Mouse (Mus musculus) neural tube, embryonic 12.5 days (tissue): ENCODE measurements around the gene Tab2. TPM values are rescaled to one million over a fixed set of nuclear protein-coding genes. Genes with fewer than 3 reads are reported as not detected.
A peak's percentile ranks its signal among the peaks of the same experiment; 100 is the strongest.
"Not testable (repeated sequence)": the region's sequence is repeated elsewhere in the genome, so short reads cannot be mapped to it uniquely, and the experiment has no call there.

Experiments
- ATAC-seq: fragments of 200-750 bp; cut with Nextera tagmentation; 2 replicates; pipeline ENCODE4 v1.8.0; 2017; ENCODE audit warnings: low read depth, mild to moderate bottlenecking, moderate TSS enrichment, moderate library complexity; ENCODE audit not compliant: low FRiP score
- H3K27ac ChIP-seq: fragments of 300-500 bp; sonication (generic); 2 replicates; pipeline ENCODE4 v1.5.1; 2016
- H3K27me3 ChIP-seq: fragments of 300-500 bp; sonication (generic); replicated peaks from 2 replicates; pipeline ENCODE4 v1.6.1; 2016; ENCODE audit warnings: mild to moderate bottlenecking
- H3K36me3 ChIP-seq: fragments of 300-500 bp; sonication (generic); 2 replicates; pipeline ENCODE4 v1.6.1; 2016; ENCODE audit warnings: mild to moderate bottlenecking
- H3K4me1 ChIP-seq: fragments of 300-500 bp; sonication (generic); 2 replicates; pipeline ENCODE4 v1.6.1; 2016
- H3K4me2 ChIP-seq: fragments of 300-500 bp; sonication (generic); replicated peaks from 2 replicates; pipeline ENCODE4 v1.6.1; 2016; ENCODE audit warnings: mild to moderate bottlenecking
- H3K4me3 ChIP-seq: fragments of 300-500 bp; sonication (generic); 2 replicates; pipeline ENCODE4 v1.5.1; 2016
- H3K9ac ChIP-seq: fragments of 300-500 bp; sonication (generic); 2 replicates; pipeline ENCODE4 v1.6.1; 2016; ENCODE audit warnings: mild to moderate bottlenecking
- H3K9me3 ChIP-seq: fragments of 300-500 bp; sonication (generic); 2 replicates; pipeline ENCODE4 v1.6.1; 2016; ENCODE audit warnings: mild to moderate bottlenecking
- WGBS: fragments of 180-500 bp; shearing (Covaris S2); methylation state at CpG from one replicate; pipeline ENCODE4 v1.1.7; 2016; 5-methylcytosine and 5-hydroxymethylcytosine counted together
- polyA plus RNA-seq: library from polyadenylated mRNA; unstranded; fragments of >200 nt; fragmentation: Nextera tagmentation; extraction: Ambion mirVana; gene quantifications from 2 replicates; pipeline ENCODE4 v1.2.1, GENCODE M21; 2016

Gene Tab2
- polyA plus RNA-seq, 1 experiment from 2014 or later, result 19.4 TPM

DNA sequence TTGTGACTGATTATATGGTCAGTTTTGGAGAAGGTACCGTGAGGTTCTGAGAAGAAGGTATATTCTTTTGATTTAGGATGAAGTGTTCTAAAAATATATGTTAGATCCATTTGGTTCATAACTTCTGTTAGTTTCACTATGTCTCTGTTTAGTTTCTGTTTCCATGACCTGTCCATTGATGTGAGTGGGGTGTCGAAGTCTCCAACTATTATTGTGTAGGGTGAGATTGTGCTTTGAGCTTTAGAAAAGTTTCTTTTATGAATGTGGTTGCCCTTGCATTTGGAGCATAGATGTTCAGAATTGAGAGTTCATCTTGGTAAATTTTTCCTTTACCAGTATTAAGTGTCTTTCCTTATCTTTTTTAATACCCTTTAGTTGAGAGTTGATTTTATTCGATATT, 75.7 kb downstream of the Tab2 start:
- not testable (repeated sequence) for H3K9ac ChIP-seq, H3K27ac ChIP-seq, H3K4me1 ChIP-seq, H3K4me3 ChIP-seq, H3K4me2 ChIP-seq, ATAC-seq, H3K36me3 ChIP-seq, H3K9me3 ChIP-seq, H3K27me3 ChIP-seq
- WGBS, result 94% methylated on average over 3 of the region's 3 CpGs

DNA sequence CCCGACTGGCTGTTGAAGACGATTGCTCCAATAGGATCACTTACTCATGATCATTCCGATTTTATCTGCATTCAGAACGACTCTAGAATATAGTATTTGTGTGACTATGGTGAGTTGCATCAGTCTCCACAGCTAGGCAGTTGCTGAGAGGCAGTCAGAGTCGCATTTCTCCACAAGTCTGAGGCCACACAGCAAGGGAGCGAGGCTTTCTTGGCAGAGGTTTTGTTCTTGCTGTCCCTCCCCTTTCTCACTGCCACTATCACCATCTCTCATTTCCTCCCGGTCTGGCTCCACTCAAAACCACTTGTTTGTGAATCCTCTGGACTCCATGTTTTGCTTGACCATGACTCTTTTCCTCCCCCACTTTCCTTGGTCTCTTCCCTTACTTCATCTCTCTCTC, 81.8 kb downstream of the Tab2 start:
- Histone ChIP-seq H3K4me1 (no peaks in the 10 kb centered on the region), H3K4me3 (no peak overlapping the region), H3K36me3 (no peaks in the 10 kb centered on the region), H3K27ac (no peak overlapping the region), H3K9me3 (no peaks in the 10 kb centered on the region), H3K27me3 (no peaks in the 10 kb centered on the region), H3K4me2 (no peak overlapping the region), H3K9ac (no peak overlapping the region)
- 84% methylated on average over 7 of the region's 7 CpGs for WGBS
- ATAC-seq, result no peak

DNA sequence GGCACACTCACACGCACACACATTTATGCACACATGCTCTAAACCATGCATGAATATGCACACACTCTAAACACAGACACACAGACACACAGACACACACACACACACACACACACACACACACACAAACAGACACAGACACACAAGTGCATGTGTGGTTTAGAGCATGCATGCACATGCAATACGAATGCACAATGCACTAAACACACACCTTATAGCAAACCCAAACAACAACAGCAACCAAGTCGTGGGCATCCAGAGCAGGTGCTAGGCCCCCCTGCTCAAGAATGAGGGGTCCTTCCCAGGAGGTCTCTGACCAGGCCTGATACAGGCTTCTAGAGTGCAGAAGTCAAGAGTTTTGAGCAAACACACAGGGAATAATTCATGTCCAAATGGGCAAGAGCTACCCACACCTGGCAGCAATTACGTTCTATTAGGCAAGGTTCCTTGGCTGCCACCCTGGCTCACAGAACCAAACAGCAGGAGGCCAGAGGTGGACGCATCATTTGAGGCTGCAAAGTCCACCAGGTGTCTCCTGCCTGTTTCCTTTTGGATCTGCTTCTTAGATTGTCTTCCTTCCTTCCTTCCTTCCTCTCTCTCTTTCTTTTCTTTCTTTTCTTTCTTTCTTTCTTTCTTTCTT, 84.5 kb downstream of the Tab2 start:
- peaks cover 9% of the 10 kb centered on the region for H3K4me1 ChIP-seq
- H3K36me3 ChIP-seq, result no peaks in the 10 kb centered on the region
- no peak for ATAC-seq
- no peak overlapping the region for H3K4me3 ChIP-seq
- H3K9me3 ChIP-seq, result no peaks in the 10 kb centered on the region
- H3K4me2 ChIP-seq, result no peak overlapping the region
- peaks cover 17% of the 10 kb centered on the region for H3K27me3 ChIP-seq
- 85% methylated on average over 5 of the region's 5 CpGs for WGBS
- H3K9ac ChIP-seq, result no peak overlapping the region
- no peak overlapping the region for H3K27ac ChIP-seq

DNA sequence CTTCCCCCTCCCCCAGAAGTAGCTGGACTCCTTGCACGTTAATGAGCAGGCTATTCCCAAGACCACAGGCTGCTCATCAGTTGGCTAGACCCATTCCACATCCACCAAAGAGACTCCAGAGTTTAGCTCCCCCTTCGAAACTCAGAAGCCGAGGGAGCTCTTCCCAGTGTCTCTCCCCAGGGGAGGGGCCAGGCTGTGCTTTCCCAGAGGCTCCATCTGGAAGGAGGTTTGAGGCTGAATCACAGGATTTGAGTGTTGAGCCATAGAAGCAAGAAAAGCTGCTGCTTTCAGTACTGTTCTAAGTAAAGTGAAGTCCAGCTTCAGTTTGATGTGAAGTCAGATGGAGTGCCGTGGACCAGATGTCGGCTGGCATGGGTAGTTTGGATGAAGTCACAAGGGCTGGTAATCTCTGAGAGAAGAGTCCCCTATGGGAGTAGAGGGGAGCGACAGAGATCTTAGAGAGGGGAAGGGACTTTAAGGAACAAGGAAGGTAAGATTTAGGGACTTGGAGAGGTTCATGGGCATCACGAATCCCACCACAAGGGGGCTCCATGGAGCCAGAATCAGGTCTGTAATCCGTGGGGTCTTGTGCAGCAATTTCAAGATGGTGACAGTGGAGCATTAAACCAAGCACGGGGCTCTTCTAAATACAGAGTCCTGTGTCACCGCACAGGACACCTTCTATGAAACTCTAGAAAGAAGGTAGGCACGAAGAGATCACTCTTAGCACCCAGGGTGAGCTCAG, 85.3 kb downstream of the Tab2 start:
- no peak for ATAC-seq
- Histone ChIP-seq H3K4me3 (no peak overlapping the region), H3K27me3 (peaks cover 17% of the 10 kb centered on the region), H3K9me3 (no peaks in the 10 kb centered on the region), H3K4me2 (no peak overlapping the region), H3K36me3 (no peaks in the 10 kb centered on the region), H3K9ac (no peak overlapping the region), H3K27ac (no peak overlapping the region), H3K4me1 (peaks cover 9% of the 10 kb centered on the region)
- WGBS, result 80% methylated on average over 11 of the region's 11 CpGs

DNA sequence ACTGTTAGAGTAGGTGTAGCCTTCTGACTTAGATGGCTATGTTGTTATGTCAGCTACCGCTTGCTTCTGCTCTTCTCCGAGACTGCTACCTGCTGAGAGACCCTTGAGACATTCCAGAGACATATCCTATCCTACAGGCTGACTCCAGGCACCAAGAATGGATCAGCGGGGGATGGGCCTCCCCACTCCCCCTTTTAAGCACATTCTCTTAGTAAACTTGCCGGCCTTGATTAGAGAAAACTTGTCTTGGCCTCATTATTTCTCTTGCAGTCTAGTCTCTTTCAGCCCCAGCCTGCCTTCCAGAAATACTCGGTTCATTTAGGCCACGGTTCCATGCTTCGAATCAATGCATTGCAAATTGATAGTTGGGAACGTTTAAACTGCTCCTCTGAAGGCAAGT, 86.3 kb downstream of the Tab2 start:
- 69% methylated on average over 8 of the region's 8 CpGs for WGBS
- H3K9me3 ChIP-seq, result no peaks in the 10 kb centered on the region
- H3K27me3 ChIP-seq, result peaks cover 17% of the 10 kb centered on the region
- H3K27ac ChIP-seq, result no peak overlapping the region
- no peak for ATAC-seq
- H3K9ac ChIP-seq, result no peak overlapping the region
- H3K4me3 ChIP-seq, result no peak overlapping the region
- peaks cover 9% of the 10 kb centered on the region for H3K4me1 ChIP-seq
- no peak overlapping the region for H3K4me2 ChIP-seq
- H3K36me3 ChIP-seq, result no peaks in the 10 kb centered on the region

DNA sequence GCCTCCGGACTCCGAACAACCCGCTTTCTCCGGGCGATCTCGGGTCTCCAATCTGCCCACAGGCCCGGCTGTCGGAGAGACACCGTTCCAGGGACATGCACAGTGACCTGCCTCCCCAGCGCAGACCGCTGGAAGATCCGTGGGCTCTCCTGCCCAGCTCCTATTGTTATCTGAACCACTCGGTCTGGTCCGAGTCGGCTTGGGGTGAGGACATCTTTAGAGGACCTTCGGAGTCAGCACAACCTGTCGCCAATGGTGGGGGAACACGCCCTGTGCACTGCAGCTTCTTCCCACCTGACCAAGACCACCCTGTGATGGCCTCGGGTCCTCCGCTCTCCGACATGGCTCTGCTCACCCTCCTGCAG, 88.4 kb downstream of the Tab2 start:
- peak overlapping the region; percentile 81 for H3K4me2 ChIP-seq
- H3K4me1 ChIP-seq, result peaks cover 9% of the 10 kb centered on the region
- WGBS, result 25% methylated on average over 21 of the region's 21 CpGs
- no peaks in the 10 kb centered on the region for H3K9me3 ChIP-seq
- H3K4me3 ChIP-seq, result peak overlapping the region; percentile 37
- no peak for ATAC-seq
- H3K27ac ChIP-seq, result no peak overlapping the region
- no peaks in the 10 kb centered on the region for H3K36me3 ChIP-seq
- H3K9ac ChIP-seq, result peak overlapping the region; percentile 53
- peaks cover 17% of the 10 kb centered on the region for H3K27me3 ChIP-seq

DNA sequence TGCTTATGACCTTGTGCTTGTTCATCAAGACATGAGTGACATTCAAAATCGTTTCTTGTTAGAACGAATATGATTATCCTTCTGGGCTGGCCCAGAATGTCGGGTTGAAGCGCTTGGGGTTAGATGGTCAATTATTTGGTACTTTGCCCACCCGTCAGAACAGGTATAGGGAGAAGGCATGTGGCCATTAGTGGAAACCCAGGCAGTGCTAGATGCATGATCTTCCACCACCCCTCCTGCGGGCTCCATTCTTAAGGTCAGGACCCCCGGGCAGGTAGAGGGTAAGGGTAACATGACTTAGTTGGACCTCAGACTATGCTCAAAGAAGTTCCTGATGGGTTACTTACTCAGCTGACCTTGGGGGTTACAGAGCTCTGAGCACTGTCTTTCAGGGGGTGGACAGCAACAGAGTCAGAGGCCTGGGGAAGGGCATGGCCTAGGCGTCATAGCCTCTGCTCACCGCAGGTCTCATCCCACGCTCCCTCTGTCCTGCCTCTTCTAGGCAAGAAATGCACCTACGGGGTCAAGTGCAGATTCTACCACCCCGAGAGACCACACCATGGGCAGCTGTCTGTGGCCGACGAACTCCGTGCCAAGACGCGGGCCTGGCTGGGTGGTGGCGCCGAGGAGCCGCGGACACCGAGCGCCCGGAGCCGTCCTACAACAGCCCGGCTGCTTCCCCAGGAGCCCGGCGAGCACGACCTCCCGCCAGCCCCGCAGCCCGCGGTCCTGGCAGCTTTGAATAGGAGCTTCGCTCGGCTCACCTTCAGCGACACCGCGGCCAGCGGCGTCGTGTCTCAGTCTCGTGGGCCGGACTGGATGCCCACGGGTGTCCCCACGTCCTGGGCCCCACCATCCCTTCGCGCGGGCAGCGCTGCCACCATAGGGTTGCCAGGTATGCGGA, 89.0 kb downstream of the Tab2 start:
- ATAC-seq, result peak; percentile 33; the same call in 1 of the 2 replicates
- H3K36me3 ChIP-seq, result no peaks in the 10 kb centered on the region
- WGBS, result 18% methylated on average over 50 of the region's 50 CpGs
- peak overlapping the region; percentile 81 for H3K4me2 ChIP-seq
- peak overlapping the region; percentile 37 for H3K4me3 ChIP-seq
- no peaks in the 10 kb centered on the region for H3K9me3 ChIP-seq
- H3K4me1 ChIP-seq, result peaks cover 9% of the 10 kb centered on the region
- H3K9ac ChIP-seq, result peak overlapping the region; percentile 53
- no peak overlapping the region for H3K27ac ChIP-seq
- H3K27me3 ChIP-seq, result peaks cover 17% of the 10 kb centered on the region

DNA sequence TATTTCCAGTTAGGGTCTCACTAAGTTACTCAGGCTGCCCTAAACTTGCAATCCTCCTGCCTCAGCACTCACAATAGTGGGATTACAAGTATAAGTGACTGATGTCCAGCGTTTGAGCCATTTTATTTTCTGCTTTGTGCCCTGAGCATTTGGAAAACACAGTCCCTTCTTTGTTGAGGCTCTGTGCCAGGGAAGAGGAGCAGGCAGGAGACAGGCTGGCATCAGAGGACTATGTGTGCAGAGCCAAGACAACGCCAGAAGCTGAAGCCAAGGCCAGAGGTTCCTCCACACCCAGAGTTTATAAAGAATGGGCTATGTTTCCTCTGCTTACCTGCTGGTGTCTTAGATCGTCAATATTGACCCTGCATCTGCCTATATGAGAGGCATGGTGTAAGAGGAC, 91.2 kb downstream of the Tab2 start:
- Histone ChIP-seq H3K4me1 (peaks cover 9% of the 10 kb centered on the region), H3K9me3 (no peaks in the 10 kb centered on the region), H3K36me3 (no peaks in the 10 kb centered on the region), H3K9ac (no peak overlapping the region), H3K27me3 (peaks cover 17% of the 10 kb centered on the region), H3K27ac (no peak overlapping the region), H3K4me3 (no peak overlapping the region), H3K4me2 (no peak overlapping the region)
- ATAC-seq, result no peak
- 89% methylated on average over 3 of the region's 3 CpGs for WGBS

DNA sequence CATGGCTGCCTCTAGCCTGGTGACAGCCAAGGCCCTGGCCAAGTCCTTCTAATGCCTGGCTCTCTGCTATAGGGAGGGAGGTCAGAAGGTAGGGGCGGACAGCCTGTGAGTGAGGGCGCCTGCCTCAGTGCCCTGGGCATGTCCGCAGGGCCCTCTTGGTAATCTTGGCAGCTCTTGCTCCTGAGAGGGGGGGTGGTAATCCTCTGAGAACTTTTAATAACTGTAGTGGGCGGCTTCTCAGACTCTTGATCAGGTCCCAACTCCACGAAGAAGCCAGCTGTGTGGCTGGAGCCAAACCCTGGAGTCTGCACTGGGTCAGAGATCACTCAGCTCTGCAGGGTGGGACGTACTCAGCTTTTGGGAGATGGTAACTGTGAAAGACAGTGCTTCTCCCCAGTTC, 91.8 kb downstream of the Tab2 start:
- H3K27ac ChIP-seq, result no peak overlapping the region
- no peaks in the 10 kb centered on the region for H3K9me3 ChIP-seq
- no peaks in the 10 kb centered on the region for H3K36me3 ChIP-seq

DNA sequence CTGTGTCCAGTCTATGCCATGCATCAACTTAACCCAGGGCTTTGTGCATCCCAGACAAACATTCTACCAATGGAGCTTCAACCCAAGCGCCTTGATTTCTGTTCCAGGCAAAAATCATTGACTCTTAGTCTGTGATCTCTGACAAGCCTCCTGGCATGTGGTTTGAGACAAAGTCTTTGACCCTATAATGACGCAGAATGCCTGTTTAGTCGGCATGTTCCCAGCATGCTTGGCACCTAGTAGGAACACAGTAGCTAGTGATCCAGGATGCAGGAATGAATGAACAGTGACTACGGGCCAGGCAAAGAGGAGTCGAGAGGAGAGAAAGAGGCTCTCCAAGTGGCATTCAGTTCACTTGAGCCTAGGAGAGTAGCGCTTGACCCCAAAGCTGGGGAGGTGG, 92.6 kb downstream of the Tab2 start:
- H3K4me1 ChIP-seq, result peaks cover 9% of the 10 kb centered on the region
- H3K4me2 ChIP-seq, result no peak overlapping the region
- H3K27ac ChIP-seq, result no peak overlapping the region
- H3K4me3 ChIP-seq, result no peak overlapping the region
- peaks cover 17% of the 10 kb centered on the region for H3K27me3 ChIP-seq
- H3K9ac ChIP-seq, result no peak overlapping the region
- no peak for ATAC-seq
- WGBS, result 95% methylated on average over 6 of the region's 6 CpGs
- no peaks in the 10 kb centered on the region for H3K9me3 ChIP-seq
- H3K36me3 ChIP-seq, result no peaks in the 10 kb centered on the region

More for the DNA sequence above, 91.8 kb downstream of the Tab2 start:
- Histone ChIP-seq H3K4me3 (no peak overlapping the region), H3K27me3 (peaks cover 17% of the 10 kb centered on the region), H3K9ac (no peak overlapping the region), H3K4me2 (no peak overlapping the region), H3K4me1 (peaks cover 9% of the 10 kb centered on the region)
- 81% methylated on average over 6 of the region's 6 CpGs for WGBS
- no peak for ATAC-seq

DNA sequence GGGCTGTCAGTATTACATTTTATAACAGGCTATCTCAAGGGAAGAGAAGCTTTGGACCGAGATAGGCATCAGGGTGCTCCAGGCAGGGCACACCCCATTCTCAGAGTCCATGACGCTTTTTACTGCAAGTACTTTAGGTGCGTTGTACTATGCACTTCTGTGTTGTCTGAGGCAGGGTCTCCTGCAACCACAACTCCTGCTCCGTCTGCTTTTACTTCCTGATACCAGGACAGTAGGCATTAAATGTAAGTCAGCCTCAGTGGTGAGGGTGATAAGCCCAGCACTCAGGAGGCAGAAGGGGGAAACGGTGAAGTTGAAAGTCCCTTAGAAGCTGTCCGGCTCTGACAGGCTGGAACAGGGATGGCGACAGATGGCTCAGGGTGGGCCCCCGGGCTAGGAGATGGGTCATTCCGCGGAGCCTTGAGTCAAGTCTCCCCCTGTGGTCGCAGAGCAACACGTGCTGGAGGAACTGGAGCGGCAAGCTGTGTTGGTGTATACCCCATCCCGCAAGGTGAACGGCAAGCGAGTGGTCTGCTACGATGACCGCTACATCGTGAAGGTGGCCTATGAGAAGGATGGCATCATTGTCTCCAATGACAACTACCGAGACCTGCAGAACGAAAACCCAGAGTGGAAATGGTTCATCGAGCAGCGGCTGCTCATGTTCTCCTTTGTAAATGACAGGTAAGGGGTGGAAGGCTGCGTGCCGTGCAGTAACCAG, 93.9 kb downstream of the Tab2 start:
- Histone ChIP-seq H3K27ac (no peak overlapping the region), H3K4me2 (no peak overlapping the region), H3K9ac (no peak overlapping the region), H3K4me3 (no peak overlapping the region), H3K4me1 (peaks cover 3% of the 10 kb centered on the region; the same call in 1 of the 2 replicates), H3K27me3 (peaks cover 6% of the 10 kb centered on the region), H3K9me3 (no peaks in the 10 kb centered on the region), H3K36me3 (no peaks in the 10 kb centered on the region)
- ATAC-seq, result no peak
- WGBS, result 88% methylated on average over 24 of the region's 25 CpGs
